Mouse (Mus musculus): ENCODE results near the gene Vps4b. TPM values are rescaled to one million over a fixed set of nuclear protein-coding genes. Genes with fewer than 3 reads are reported as not detected.
A peak's percentile ranks its signal among the peaks of the same experiment; 100 is the strongest.

Vps4b gene
- 76.7 and 77.4 TPM in 2 replicates for polyA plus RNA-seq (2016; fragmentation: Nextera tagmentation; extraction: Ambion mirVana)

DNA sequence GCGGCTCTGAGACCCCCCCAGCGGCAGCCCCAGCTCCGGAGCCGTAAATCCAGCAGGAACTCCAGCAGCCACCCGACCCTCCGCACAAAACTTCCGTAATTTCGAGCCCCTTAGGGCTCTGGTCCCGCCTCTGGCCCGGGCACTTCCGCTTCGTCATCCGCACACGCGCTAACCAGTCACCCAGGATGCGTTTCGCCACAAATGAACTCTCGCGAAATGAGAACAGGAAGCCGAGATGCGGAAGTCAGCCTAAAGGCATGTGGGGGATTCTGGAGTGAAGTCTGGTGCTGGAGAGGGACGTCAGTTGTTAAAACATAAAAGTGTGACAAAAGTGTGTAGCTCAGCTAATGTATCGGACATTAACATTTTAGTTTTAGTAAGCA, at the start of gene Vps4b:
TSS of gene Vps4b (minus strand) at position 187 of the 383 bp plus-strand sequence.
- Histone ChIP-seq H3K36me3 (no peaks in the 10 kb centered on the region), H3K27ac (peak within 1 kb of the TSS; percentile 82), H3K4me1 (peaks cover 7% of the 10 kb centered on the region; the same call in 1 of the 2 replicates), H3K4me2 (replicated peaks) (peak within 1 kb of the TSS; percentile 70), H3K9ac (peak within 1 kb of the TSS; percentile 97), H3K27me3 (replicated peaks) (no peaks in the 10 kb centered on the region), H3K9me3 (no peaks in the 10 kb centered on the region), H3K4me3 (peak within 1 kb of the TSS; percentile 97)
- ATAC-seq (ENCODE audit: low FRiP score, low read depth), result peak; percentile 99
- WGBS, result under 1% methylated on average over 23 of the region's 23 CpGs

- no peaks in the 10 kb centered on the region for H3K9me3 ChIP-seq
- no peak overlapping the region for H3K4me3 ChIP-seq
- H3K27ac ChIP-seq, result no peak overlapping the region
- 83% methylated on average over 4 of the region's 4 CpGs for WGBS
- H3K4me1 ChIP-seq, result no peaks in the 10 kb centered on the region
- no peak overlapping the region for H3K9ac ChIP-seq
- no peak for ATAC-seq (ENCODE audit: low FRiP score, low read depth)
- H3K4me2 ChIP-seq (replicated peaks), result no peak overlapping the region
- H3K27me3 ChIP-seq (replicated peaks), result no peaks in the 10 kb centered on the region
- no peaks in the 10 kb centered on the region for H3K36me3 ChIP-seq
Observed at GRCm38 (mm10) chr1:106828784-106829183, 32.3 kb upstream of the Vps4b start.

- H3K4me1 ChIP-seq, result no peaks in the 10 kb centered on the region
- WGBS, result 81% methylated on average over 3 of the region's 3 CpGs
- no peaks in the 10 kb centered on the region for H3K27me3 ChIP-seq (replicated peaks)
- no peak overlapping the region for H3K4me2 ChIP-seq (replicated peaks)
- H3K9me3 ChIP-seq, result no peaks in the 10 kb centered on the region
- no peak overlapping the region for H3K27ac ChIP-seq
- H3K9ac ChIP-seq, result no peak overlapping the region
- no peak overlapping the region for H3K4me3 ChIP-seq
- no peak for ATAC-seq (ENCODE audit: low FRiP score, low read depth)
- no peaks in the 10 kb centered on the region for H3K36me3 ChIP-seq
Observed at GRCm38 (mm10) chr1:106822297-106822696, 25.8 kb upstream of the Vps4b start.

DNA sequence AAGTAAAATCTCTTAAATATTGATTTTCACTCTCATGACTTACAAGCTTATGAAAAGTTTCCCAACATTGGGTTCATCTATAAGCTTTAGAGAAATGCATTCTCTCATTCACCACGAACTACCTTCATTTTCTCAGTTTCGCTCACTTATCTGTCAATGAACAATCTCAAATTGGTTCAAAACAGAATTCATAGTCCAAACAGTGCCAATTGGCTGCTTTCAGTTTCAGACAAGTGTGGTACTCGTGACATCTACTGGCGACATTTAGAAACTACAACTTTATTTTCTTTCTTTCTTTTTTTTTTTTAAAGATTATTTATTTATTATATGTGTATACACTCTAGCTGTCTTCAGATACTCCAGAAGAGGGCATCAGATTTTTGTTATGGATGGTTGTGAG, 21.8 kb upstream of the Vps4b start:
- Histone ChIP-seq H3K4me1 (no peaks in the 10 kb centered on the region), H3K36me3 (no peaks in the 10 kb centered on the region), H3K27me3 (replicated peaks) (no peaks in the 10 kb centered on the region), H3K9ac (no peak overlapping the region), H3K4me2 (replicated peaks) (no peak overlapping the region), H3K4me3 (no peak overlapping the region), H3K9me3 (no peaks in the 10 kb centered on the region), H3K27ac (no peak overlapping the region)
- 30% methylated on average over 4 of the region's 4 CpGs for WGBS
- ATAC-seq (ENCODE audit: low FRiP score, low read depth), result no peak

GRCm38 (mm10) chr1:106816766-106817165, 20.2 kb upstream of the Vps4b start:
- H3K36me3 ChIP-seq, result no peaks in the 10 kb centered on the region
- no peak overlapping the region for H3K4me3 ChIP-seq
- H3K27me3 ChIP-seq (replicated peaks), result no peaks in the 10 kb centered on the region
- no peak for ATAC-seq (ENCODE audit: low FRiP score, low read depth)
- H3K27ac ChIP-seq, result no peak overlapping the region
- H3K9me3 ChIP-seq, result no peaks in the 10 kb centered on the region
- no peak overlapping the region for H3K9ac ChIP-seq
- H3K4me2 ChIP-seq (replicated peaks), result no peak overlapping the region
- H3K4me1 ChIP-seq, result no peaks in the 10 kb centered on the region
- WGBS, result 88% methylated on average over 11 of the region's 11 CpGs

- Histone ChIP-seq H3K4me3 (no peak overlapping the region), H3K36me3 (no peaks in the 10 kb centered on the region), H3K9ac (no peak overlapping the region), H3K27me3 (replicated peaks) (no peaks in the 10 kb centered on the region), H3K4me2 (replicated peaks) (no peak overlapping the region), H3K9me3 (no peaks in the 10 kb centered on the region), H3K4me1 (no peaks in the 10 kb centered on the region), H3K27ac (no peak overlapping the region)
- WGBS, result 92% methylated on average over 6 of the region's 6 CpGs
- ATAC-seq (ENCODE audit: low FRiP score, low read depth), result no peak
Observed at GRCm38 (mm10) chr1:106815265-106815664, 18.7 kb upstream of the Vps4b start.

GRCm38 (mm10) chr1:106814864-106815263, 18.3 kb upstream of the Vps4b start:
- Histone ChIP-seq H3K4me3 (no peak overlapping the region), H3K36me3 (no peaks in the 10 kb centered on the region), H3K9ac (no peak overlapping the region), H3K27me3 (replicated peaks) (no peaks in the 10 kb centered on the region), H3K4me2 (replicated peaks) (no peak overlapping the region), H3K9me3 (no peaks in the 10 kb centered on the region), H3K27ac (no peak overlapping the region), H3K4me1 (no peaks in the 10 kb centered on the region)
- ATAC-seq (ENCODE audit: low FRiP score, low read depth), result no peak
- 78% methylated on average over 5 of the region's 5 CpGs for WGBS

- Histone ChIP-seq H3K36me3 (no peaks in the 10 kb centered on the region), H3K9me3 (no peaks in the 10 kb centered on the region), H3K4me3 (no peak overlapping the region), H3K27ac (no peak overlapping the region), H3K4me1 (peaks cover 4% of the 10 kb centered on the region; the same call in 1 of the 2 replicates), H3K27me3 (replicated peaks) (no peaks in the 10 kb centered on the region), H3K9ac (no peak overlapping the region), H3K4me2 (replicated peaks) (no peak overlapping the region)
- 80% methylated on average over 3 of the region's 3 CpGs for WGBS
- no peak for ATAC-seq (ENCODE audit: low FRiP score, low read depth)
Observed at GRCm38 (mm10) chr1:106799931-106800330, 3.4 kb upstream of the Vps4b start.

GRCm38 (mm10) chr1:106799406-106799805, 2.9 kb upstream of the Vps4b start:
- ATAC-seq (ENCODE audit: low FRiP score, low read depth), result no peak
- H3K9ac ChIP-seq, result no peak overlapping the region
- H3K4me3 ChIP-seq, result no peak overlapping the region
- no peaks in the 10 kb centered on the region for H3K9me3 ChIP-seq
- no peaks in the 10 kb centered on the region for H3K36me3 ChIP-seq
- no peaks in the 10 kb centered on the region for H3K27me3 ChIP-seq (replicated peaks)
- H3K4me1 ChIP-seq, result peaks cover 7% of the 10 kb centered on the region; the same call in 1 of the 2 replicates
- no peak overlapping the region for H3K4me2 ChIP-seq (replicated peaks)
- H3K27ac ChIP-seq, result no peak overlapping the region
- WGBS, result 62% methylated on average over 1 of the region's 1 CpGs

- Histone ChIP-seq H3K4me3 (peak overlapping the region; percentile 97), H3K27ac (no peak overlapping the region), H3K4me1 (peaks cover 7% of the 10 kb centered on the region; the same call in 1 of the 2 replicates), H3K9me3 (no peaks in the 10 kb centered on the region), H3K4me2 (replicated peaks) (peak overlapping the region; percentile 70), H3K9ac (no peak overlapping the region), H3K27me3 (replicated peaks) (no peaks in the 10 kb centered on the region), H3K36me3 (no peaks in the 10 kb centered on the region)
- peak; percentile 26 for ATAC-seq (ENCODE audit: low FRiP score, low read depth)
- WGBS, result 62% methylated on average over 7 of the region's 7 CpGs
Observed at GRCm38 (mm10) chr1:106796987-106797779, 655 bp upstream of the Vps4b start.

DNA sequence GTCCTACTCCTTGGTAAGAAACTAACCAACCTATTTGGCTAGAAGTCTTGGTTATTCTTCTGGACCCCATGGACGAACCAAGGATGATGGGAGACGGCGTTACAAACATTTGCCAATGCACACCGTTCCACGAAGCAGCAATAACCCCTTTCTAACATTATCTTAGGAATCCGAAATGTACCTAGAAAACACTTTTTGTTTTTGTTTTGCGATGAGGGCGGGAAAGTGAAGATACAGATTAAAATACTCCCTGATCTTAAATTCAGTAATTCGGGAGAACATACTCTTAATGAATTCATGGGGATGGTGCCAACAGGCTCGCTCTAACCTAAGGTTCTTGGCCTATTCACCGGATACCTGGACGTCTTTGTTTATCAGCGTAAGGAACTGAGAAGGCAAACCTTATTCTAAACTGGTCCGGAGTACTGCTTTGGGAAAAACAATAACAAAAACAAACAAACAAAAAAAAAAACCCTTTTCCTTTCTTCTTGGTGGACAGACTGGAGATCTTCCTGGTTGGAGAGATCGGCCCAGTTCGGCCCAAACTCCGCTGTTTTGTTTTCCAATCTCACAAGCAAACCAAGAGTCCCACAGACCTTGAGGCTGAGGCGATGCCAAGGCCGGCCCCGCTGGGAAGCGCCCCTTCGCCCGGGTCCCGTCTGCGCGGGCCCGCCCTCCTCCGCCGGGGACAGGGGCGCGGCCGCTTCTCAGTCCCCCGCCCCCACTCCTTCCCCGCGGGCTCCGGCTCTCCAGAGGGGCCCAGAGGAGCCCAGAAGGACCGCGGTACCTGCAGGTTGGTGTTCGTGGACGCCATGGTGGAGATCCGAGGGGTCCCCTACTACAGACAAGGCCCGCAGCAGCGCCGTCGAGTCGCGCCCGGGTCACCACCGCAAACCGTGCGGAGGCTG, 640 bp downstream of the Vps4b start:
- peak; percentile 92 for ATAC-seq (ENCODE audit: low FRiP score, low read depth)
- H3K4me2 ChIP-seq (replicated peaks), result peak overlapping the region; percentile 70
- H3K27ac ChIP-seq, result peak overlapping the region; percentile 82
- WGBS, result 3% methylated on average over 51 of the region's 51 CpGs
- H3K36me3 ChIP-seq, result no peaks in the 10 kb centered on the region
- peaks cover 7% of the 10 kb centered on the region; the same call in 1 of the 2 replicates for H3K4me1 ChIP-seq
- H3K4me3 ChIP-seq, result peak overlapping the region; percentile 97
- H3K9me3 ChIP-seq, result no peaks in the 10 kb centered on the region
- H3K27me3 ChIP-seq (replicated peaks), result no peaks in the 10 kb centered on the region
- H3K9ac ChIP-seq, result peak overlapping the region; percentile 97

GRCm38 (mm10) chr1:106774896-106775295, 21.6 kb downstream of the Vps4b start:
- H3K36me3 ChIP-seq, result peaks cover 64% of the 10 kb centered on the region
- H3K9me3 ChIP-seq, result no peaks in the 10 kb centered on the region
- H3K27ac ChIP-seq, result no peak overlapping the region
- no peak overlapping the region for H3K4me3 ChIP-seq
- no peak overlapping the region for H3K4me2 ChIP-seq (replicated peaks)
- H3K4me1 ChIP-seq, result no peaks in the 10 kb centered on the region
- H3K27me3 ChIP-seq (replicated peaks), result no peaks in the 10 kb centered on the region
- ATAC-seq (ENCODE audit: low FRiP score, low read depth), result no peak
- H3K9ac ChIP-seq, result no peak overlapping the region
- 89% methylated on average over 4 of the region's 4 CpGs for WGBS
